Comparison of ENCODE assay signal across 11 mouse cellular contexts in genomic region chr2:73470146-73470630, GRCm38 (mm10). TPM values are rescaled to one million over a fixed set of nuclear protein-coding genes. Genes with fewer than 3 reads are reported as not detected.
A peak's percentile ranks its signal among the peaks of the same experiment; 100 is the strongest.
DNase-seq lines count a peak whose midpoint lies in the region; ATAC-seq lines count a peak whose summit lies in the region.
"Had no signal": no experiment of that assay in that cellular context is flagged by ENCODE, and none has a peak within 500 bp of the region (broad histone marks: within the 10 kb centered on the region; RNA-seq: fewer than 3 reads in every experiment).

No protein-coding gene starts in this region.

- H3K27me3 ChIP-seq in embryonic facial prominence, embryonic 12.5 days, result no peaks in the 10 kb centered on the region
- H3K27me3 ChIP-seq in embryonic facial prominence, embryonic 10.5 days (replicated peaks; ENCODE audit: low read depth, poor library complexity, severe bottlenecking), result no peaks in the 10 kb centered on the region
- H3K27me3 ChIP-seq in forebrain, embryonic 15.5 days, result no peaks in the 10 kb centered on the region

- no peak overlapping the region for H3K4me2 ChIP-seq in embryonic facial prominence, embryonic 12.5 days (replicated peaks)
- no peak overlapping the region for H3K4me2 ChIP-seq in forebrain, embryonic 15.5 days (replicated peaks)

- 75% methylated on average over 10 of the region's 10 CpGs for WGBS in embryonic facial prominence, embryonic 12.5 days
- 89% methylated on average over 10 of the region's 10 CpGs for WGBS in embryonic facial prominence, embryonic 10.5 days
- WGBS in forebrain, embryonic 15.5 days, result 77% methylated on average over 10 of the region's 10 CpGs

- H3K9ac ChIP-seq in embryonic facial prominence, embryonic 12.5 days, result no peak overlapping the region
- no peak overlapping the region for H3K9ac ChIP-seq in forebrain, embryonic 15.5 days (replicated peaks)

- no peak overlapping the region for H3K4me3 ChIP-seq in embryonic facial prominence, embryonic 12.5 days
- no peak overlapping the region for H3K4me3 ChIP-seq in embryonic facial prominence, embryonic 10.5 days
- no peak overlapping the region for H3K4me3 ChIP-seq in forebrain, embryonic 15.5 days

- 0 out of 2 replicates have a peak overlapping the region, but pooled peaks have one; percentile 9 for H3K27ac ChIP-seq in embryonic facial prominence, embryonic 12.5 days
- no peak overlapping the region for H3K27ac ChIP-seq in embryonic facial prominence, embryonic 10.5 days (replicated peaks)
- H3K27ac ChIP-seq in forebrain, embryonic 15.5 days (replicated peaks), result no peak overlapping the region

- H3K9me3 ChIP-seq in embryonic facial prominence, embryonic 12.5 days, result no peaks in the 10 kb centered on the region
- H3K9me3 ChIP-seq in embryonic facial prominence, embryonic 10.5 days, result no peaks in the 10 kb centered on the region
- H3K9me3 ChIP-seq in forebrain, embryonic 15.5 days, result no peaks in the 10 kb centered on the region

- peaks cover 5% of the 10 kb centered on the region; the same call in 1 of the 2 replicates for H3K4me1 ChIP-seq in embryonic facial prominence, embryonic 12.5 days
- no peaks in the 10 kb centered on the region for H3K4me1 ChIP-seq in embryonic facial prominence, embryonic 10.5 days
- no peaks in the 10 kb centered on the region for H3K4me1 ChIP-seq in forebrain, embryonic 15.5 days

- no peak for ATAC-seq in embryonic facial prominence, embryonic 12.5 days (ENCODE audit: insufficient number of reproducible peaks, insufficient read depth, low FRiP score, low TSS enrichment)
- peak; percentile 71 to 86 for ATAC-seq in hematopoietic stem cell, adult 5-6 weeks (replicated peaks in 1 of 2; ENCODE audit: insufficient read depth in 1 of 2, low FRiP score in 2 of 2, low TSS enrichment in 1 of 2, low read depth in 1 of 2, poor library complexity in 2 of 2, severe bottlenecking in 2 of 2)
- peak; percentile 71 for ATAC-seq in megakaryocyte, adult 5-6 weeks (ENCODE audit: poor library complexity, severe bottlenecking)
- ATAC-seq in forebrain, embryonic 15.5 days (replicated peaks), result no peak
- ATAC-seq: intestine, embryonic 16.5 days had no signal

- no peak for DNase-seq in embryonic facial prominence, embryonic 10.5 days (ENCODE audit: low spot score)
- peak; percentile 96 for DNase-seq in 416B (ENCODE audit: low read depth)
- DNase-seq in retina, postnatal 1 day, result no peak
- no peak for DNase-seq in gastrocnemius, postnatal 10 days
- DNase-seq: layer of hippocampus, postnatal 36 days; lung, postnatal 36 days had no signal

- no peaks in the 10 kb centered on the region for H3K36me3 ChIP-seq in embryonic facial prominence, embryonic 12.5 days
- peaks cover 4% of the 10 kb centered on the region; the same call in 1 of the 2 replicates for H3K36me3 ChIP-seq in embryonic facial prominence, embryonic 10.5 days (replicated peaks)
- H3K36me3 ChIP-seq in forebrain, embryonic 15.5 days, result no peaks in the 10 kb centered on the region

RNA-seq across cellular contexts. Expression of gene Wipf1, which starts 59.3 kb away (rescaled TPM):
- polyA plus RNA-seq in embryonic facial prominence, embryonic 12.5 days (2016; fragmentation: Nextera tagmentation; extraction: Ambion mirVana), result 14.1 and 14.5 TPM in 2 replicates
- polyA plus RNA-seq in embryonic facial prominence, embryonic 10.5 days (2016; fragmentation: Nextera tagmentation; extraction: Ambion mirVana), result 12.0 and 12.7 TPM in 2 replicates
- total RNA-seq in hematopoietic stem cell, adult 5-6 weeks (2017), result 18.8 and 24.3 TPM in 2 replicates
- 123 and 139 TPM in 2 replicates for total RNA-seq in megakaryocyte, adult 5-6 weeks (2015)
- 37.4 and 55.2 TPM in 2 replicates for total RNA-seq in megakaryocyte, adult 5-6 weeks (2017)
- polyA plus RNA-seq in forebrain, embryonic 15.5 days (2015; fragmentation: Nextera tagmentation; extraction: Ambion mirVana), result 1.9 and 2.1 TPM in 2 replicates
- 10 to 100 TPM; 21.5 to 27.6 TPM for total RNA-seq in gastrocnemius, postnatal 10 days (2021)

Comparison
In these comparisons a context has a peak if more than half of its experiments do, and no peak if none do; other contexts are left out.
1. ATAC-seq: peak in hematopoietic stem cell, adult 5-6 weeks (2 of 2) and megakaryocyte, adult 5-6 weeks (single experiment); none in embryonic facial prominence, embryonic 12.5 days (single experiment) and forebrain, embryonic 15.5 days (single experiment).